Mouse (Mus musculus) heart, postnatal 0 days (tissue): ENCODE results near the gene Klk9.

Experiments used
- CTCF ChIP-seq: IDR thresholded peaks from 2 replicates; pipeline ENCODE4 v1.5.1; 2016; ENCODE audit warnings: antibody characterized with exemption, control low read depth, low read depth
- EP300 ChIP-seq: IDR thresholded peaks from 2 replicates; pipeline ENCODE4 v1.6.1; 2016; ENCODE audit warnings: antibody characterized with exemption, low read depth

DNA sequence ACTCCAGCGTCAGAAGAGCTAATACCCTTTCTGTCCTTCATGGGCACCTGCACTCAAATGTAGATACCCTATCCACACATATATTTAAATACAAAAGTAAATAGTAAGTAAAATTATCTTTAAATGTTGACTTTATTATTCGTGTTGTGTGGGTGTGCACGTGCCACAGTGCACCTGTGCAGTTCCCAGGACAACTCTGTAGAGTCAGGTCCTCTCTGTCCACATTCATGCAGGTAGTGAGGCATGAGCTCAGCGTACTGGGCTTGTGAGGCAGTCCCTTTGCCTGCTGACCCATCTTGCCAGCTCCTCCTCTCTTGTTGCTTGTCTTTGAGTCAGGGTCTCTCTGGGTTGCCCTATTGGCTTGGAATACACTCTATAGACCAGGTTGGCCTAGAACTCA, 36.0 kb downstream of the Klk9 start:
- TF ChIP-seq EP300 (no peak), CTCF (no peak)
